Mouse (Mus musculus) cerebellum, postnatal 36 days (tissue): Measurements from ENCODE around the gene Wwc2.

ENCODE experiments used
- DNase-seq, 2 experiments: peaks; one replicate each; pipeline ENCODE4 v3.0.0; 2021 to 2022; ENCODE audit warnings: mixed read lengths in 2 of 2

The Wwc2 gene

DNA sequence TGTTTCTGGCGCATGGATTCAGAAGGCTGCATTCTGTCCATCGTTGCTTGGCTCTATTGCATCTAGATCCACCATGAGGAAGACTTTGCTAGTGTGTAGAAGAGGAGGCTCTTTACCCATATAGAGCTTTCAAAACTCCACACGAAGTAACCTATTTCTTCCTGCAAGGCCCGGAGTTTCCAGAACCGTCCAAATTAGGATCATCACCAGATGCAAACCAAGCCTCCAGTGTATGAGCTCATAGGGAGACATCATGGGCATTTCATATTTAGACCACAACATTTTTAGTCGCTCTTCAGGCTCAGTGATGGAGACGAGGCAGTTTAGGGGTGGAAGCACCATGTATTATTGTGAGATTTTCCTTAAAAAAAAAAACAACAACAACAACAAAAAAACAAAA is 213.3 kb downstream of the Wwc2 start:
- DNase-seq, result no peak
